Mouse (Mus musculus): ENCODE results near the gene Slc22a21.

- TF ChIP-seq POLR2A (IDR thresholded peaks at IDR 0.05; ENCODE audit: low read depth, low read length) (no peak), CTCF (IDR thresholded peaks at IDR 0.05; ENCODE audit: borderline replicate concordance, insufficient read depth, low read length) (no peak)
Observed at GRCm38 (mm10) chr11:53918851-53919250, 61.3 kb downstream of the Slc22a21 start.
